ENCODE assay signal across 23 mouse cellular contexts in the genomic region with DNA sequence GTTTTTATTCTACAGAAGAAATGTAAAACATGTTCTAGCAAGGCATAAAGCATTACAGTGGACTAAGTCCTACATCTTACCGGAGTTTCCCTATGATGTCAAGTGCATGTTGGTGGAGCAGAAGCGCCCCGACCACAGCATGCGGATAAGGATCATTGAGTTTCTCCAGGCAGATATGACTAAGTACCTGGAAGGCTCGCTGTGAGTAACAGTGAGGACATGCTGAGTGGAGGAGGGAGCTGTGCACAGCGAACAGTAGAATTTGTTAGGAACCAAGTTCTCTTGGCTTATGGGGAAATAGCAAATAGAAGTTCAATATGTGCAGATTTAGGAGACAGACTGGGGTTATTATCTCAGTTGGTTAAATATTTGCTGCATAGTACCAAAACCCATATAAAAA. TPM values are rescaled to one million over a fixed set of nuclear protein-coding genes. Genes with fewer than 3 reads are reported as not detected.
A peak's percentile ranks its signal among the peaks of the same experiment; 100 is the strongest.
DNase-seq lines count a peak whose midpoint lies in the region; ATAC-seq and TF ChIP-seq lines count a peak whose summit lies in the region.
"Had no signal": no experiment of that assay in that cellular context is flagged by ENCODE, and none has a peak within 500 bp of the region (broad histone marks: within the 10 kb centered on the region; RNA-seq: fewer than 3 reads in every experiment).

No protein-coding gene starts in this region.

- H3K4me2 ChIP-seq in liver, embryonic 12.5 days, result no peak overlapping the region
- H3K4me2 ChIP-seq: embryonic facial prominence, embryonic 12.5 days; forebrain, embryonic 13.5 days; forebrain, embryonic 15.5 days had no signal

- H3K27ac ChIP-seq in left cerebral cortex, adult 2 months, result peak overlapping the region; percentile 78; the same call in 1 of the 2 replicates
- no peak overlapping the region for H3K27ac ChIP-seq in liver, embryonic 12.5 days
- H3K27ac ChIP-seq: embryonic facial prominence, embryonic 10.5 days; embryonic facial prominence, embryonic 12.5 days; forebrain, embryonic 13.5 days; forebrain, embryonic 15.5 days had no signal

- no peak for DNase-seq in left cerebral cortex, adult 2 months (ENCODE audit: extremely low spot score in 1 of 2, low spot score in 2 of 2)
- no peak for DNase-seq in left cerebral cortex, postnatal 4 days
- peak; percentile 28 for DNase-seq in NIH3T3 (ENCODE audit: low read depth)
- DNase-seq in brain, adult 2 months (ENCODE audit: low read depth, low spot score), result peak; percentile 48
- no peak for DNase-seq in heart, postnatal 14 days
- DNase-seq: adrenal gland, adult 8-10 months; adrenal gland, postnatal 14 days; adrenal gland, postnatal 36 days; cerebellum, adult 11 months; cerebellum, adult 2 months; cerebellum, adult 9-10 months; cerebellum, postnatal 10 days; cerebellum, postnatal 25 days; forebrain, postnatal 0 days had no signal

- no peaks in the 10 kb centered on the region for H3K27me3 ChIP-seq in liver, embryonic 12.5 days (replicated peaks)
- H3K27me3 ChIP-seq: embryonic facial prominence, embryonic 12.5 days; forebrain, embryonic 13.5 days; forebrain, embryonic 15.5 days had no signal

- no peak for ATAC-seq in liver, embryonic 12.5 days
- ATAC-seq: activated CD4-positive, CD25-positive, alpha-beta regulatory T cell, adult 4 months; forebrain, embryonic 15.5 days; forebrain, postnatal 0 days had no signal

- TF ChIP-seq CTCF in left cerebral cortex, adult 2 months (IDR thresholded peaks at IDR 0.05), result no peak

- WGBS in liver, embryonic 12.5 days (ENCODE audit: insufficient replicate concordance), result 71% methylated on average over 6 of the region's 6 CpGs

- no peaks in the 10 kb centered on the region for H3K36me3 ChIP-seq in liver, embryonic 12.5 days
- H3K36me3 ChIP-seq: embryonic facial prominence, embryonic 10.5 days; embryonic facial prominence, embryonic 12.5 days; forebrain, embryonic 15.5 days; G1E had no signal

- intact Hi-C loops in left cerebral cortex, adult 2 months (cut with DNase I), result loop anchor here (5.0 kb wide), 1 partner anchor 1257 kb away; no protein-coding TSS in a partner anchor
- intact Hi-C loops in left cerebral cortex, postnatal 4 days (cut with DNase I), result no loop called here
- intact Hi-C loops in heart, postnatal 14 days (cut with DNase I), result no loop called here

- no peak overlapping the region for H3K4me3 ChIP-seq in left cerebral cortex, adult 2 months
- H3K4me3 ChIP-seq in liver, embryonic 12.5 days, result no peak overlapping the region
- H3K4me3 ChIP-seq: embryonic facial prominence, embryonic 10.5 days; embryonic facial prominence, embryonic 12.5 days; forebrain, embryonic 13.5 days; forebrain, embryonic 15.5 days had no signal

- H3K9me3 ChIP-seq in liver, embryonic 12.5 days (replicated peaks), result no peaks in the 10 kb centered on the region
- H3K9me3 ChIP-seq: embryonic facial prominence, embryonic 10.5 days; embryonic facial prominence, embryonic 12.5 days; forebrain, embryonic 13.5 days; forebrain, embryonic 15.5 days had no signal

- no peak overlapping the region for H3K9ac ChIP-seq in liver, embryonic 12.5 days
- H3K9ac ChIP-seq: embryonic facial prominence, embryonic 12.5 days; forebrain, embryonic 13.5 days; forebrain, embryonic 15.5 days; forebrain, postnatal 0 days had no signal

- no peaks in the 10 kb centered on the region for H3K4me1 ChIP-seq in liver, embryonic 12.5 days
- H3K4me1 ChIP-seq: embryonic facial prominence, embryonic 10.5 days; embryonic facial prominence, embryonic 12.5 days; forebrain, embryonic 13.5 days; forebrain, embryonic 15.5 days had no signal

RNA-seq across cellular contexts. Expression of a gene that starts 15.0 kb away (rescaled TPM):
- 1 to 10 TPM; 2.1 to 2.2 TPM for total RNA-seq in left cerebral cortex, adult 2 months (2021)
- total RNA-seq in left cerebral cortex, postnatal 4 days (2021), result 1 to 10 TPM; 1.0 to 1.1 TPM
- total RNA-seq in heart, postnatal 14 days (2021), result not detected
- polyA plus RNA-seq in liver, embryonic 12.5 days (2016; fragmentation: Nextera tagmentation; extraction: Ambion mirVana), result not detected in 2 replicates
- total RNA-seq: adrenal gland, postnatal 14 days; adrenal gland, postnatal 36 days; G1E had no signal
- polyA plus RNA-seq: C2C12; embryonic facial prominence, embryonic 14.5 days; G1E had no signal

Comparison
In these comparisons a context has a peak if more than half of its experiments do, and no peak if none do; other contexts are left out.
1. DNase-seq: peak in NIH3T3 (single experiment) and brain, adult 2 months (single experiment); none in left cerebral cortex, adult 2 months (0 of 2), left cerebral cortex, postnatal 4 days (single experiment) and heart, postnatal 14 days (0 of 2).